Comparison of ENCODE assay signal across 23 mouse cellular contexts in the genomic region with DNA sequence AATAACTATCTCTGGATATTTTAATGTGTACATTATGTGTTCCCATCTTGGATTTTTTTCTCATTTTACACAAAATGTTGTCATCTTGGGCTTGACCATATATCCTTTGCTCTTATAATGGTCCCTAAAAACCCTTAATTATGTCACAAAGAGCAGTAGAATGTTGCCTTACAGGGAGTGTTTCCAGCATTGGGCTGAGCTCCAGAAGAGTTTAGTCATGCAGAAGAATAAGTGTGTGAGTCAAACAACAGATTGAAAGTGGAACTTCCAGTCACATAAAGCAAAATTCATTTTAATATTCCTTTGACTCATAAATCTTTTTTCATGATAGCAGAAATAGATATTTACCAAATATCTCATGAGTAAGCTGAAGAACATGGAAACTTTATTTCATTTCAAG.
"Had no signal": no experiment of that assay in that cellular context is flagged by ENCODE, and none has a peak within 500 bp of the region (broad histone marks: within the 10 kb centered on the region; RNA-seq: fewer than 3 reads in every experiment).

No protein-coding gene starts in this region.

- H3K36me3 ChIP-seq: heart, embryonic 13.5 days; heart, embryonic 15.5 days; hindbrain, embryonic 13.5 days; hindbrain, embryonic 15.5 days; limb, embryonic 10.5 days; limb, embryonic 12.5 days; liver, embryonic 13.5 days; liver, embryonic 15.5 days had no signal

- H3K4me3 ChIP-seq: heart, adult 2 months; heart, embryonic 13.5 days; heart, embryonic 15.5 days; hindbrain, embryonic 13.5 days; hindbrain, embryonic 15.5 days; left cerebral cortex, adult 2 months; limb, embryonic 10.5 days; limb, embryonic 12.5 days; liver, embryonic 13.5 days; liver, embryonic 15.5 days had no signal

- H3K27me3 ChIP-seq: heart, embryonic 13.5 days; heart, embryonic 15.5 days; hindbrain, embryonic 13.5 days; hindbrain, embryonic 15.5 days; limb, embryonic 12.5 days; liver, embryonic 13.5 days; liver, embryonic 15.5 days had no signal

- H3K4me1 ChIP-seq: heart, embryonic 13.5 days; heart, embryonic 15.5 days; hindbrain, embryonic 13.5 days; hindbrain, embryonic 15.5 days; limb, embryonic 10.5 days; limb, embryonic 12.5 days; liver, embryonic 13.5 days; liver, embryonic 15.5 days had no signal

- H3K27ac ChIP-seq: heart, adult 2 months; heart, embryonic 13.5 days; heart, embryonic 15.5 days; hindbrain, embryonic 13.5 days; hindbrain, embryonic 15.5 days; hindbrain, postnatal 0 days; left cerebral cortex, adult 2 months; limb, embryonic 10.5 days; limb, embryonic 12.5 days; liver, embryonic 13.5 days; liver, embryonic 15.5 days had no signal

- DNase-seq: gastrocnemius, postnatal 14 days; gastrocnemius, postnatal 36 days; heart, adult 11 months; heart, adult 2 months; heart, postnatal 14 days; heart, postnatal 36 days; kidney, adult 11 months; kidney, adult 8-10 months; kidney, postnatal 10 days; kidney, postnatal 25 days; kidney, postnatal 4 days; liver; liver, embryonic 13.5 days; liver, postnatal 0 days had no signal
